Comparison of ENCODE assay signal across 11 mouse cellular contexts in the genomic region with DNA sequence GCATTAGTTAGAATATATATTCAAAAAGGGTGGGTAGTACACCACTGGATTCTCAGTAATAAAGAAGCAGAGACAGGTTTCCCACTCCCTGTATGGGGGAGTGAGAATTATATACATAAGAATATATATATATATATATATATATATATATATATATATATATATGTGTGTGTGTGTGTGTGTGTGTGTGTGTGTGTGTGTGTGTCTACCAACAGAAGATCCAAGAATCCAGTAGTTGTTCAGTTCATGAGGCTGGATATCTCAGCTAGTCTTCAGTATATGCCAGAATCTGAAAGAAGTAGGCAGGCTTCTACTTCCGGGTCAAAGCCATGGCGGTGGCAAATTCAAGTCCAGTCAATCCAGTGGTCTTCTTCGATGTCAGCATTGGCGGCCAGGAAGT. TPM values are rescaled to one million over a fixed set of nuclear protein-coding genes. Genes with fewer than 3 reads are reported as not detected.
DNase-seq lines count a peak whose midpoint lies in the region; ATAC-seq and TF ChIP-seq lines count a peak whose summit lies in the region.
"Not testable (repeated sequence)": the region's sequence is repeated elsewhere in the genome, so short reads cannot be mapped to it uniquely, and the experiment has no call there.
"Had no signal": no experiment of that assay in that cellular context is flagged by ENCODE, and none has a peak within 500 bp of the region (broad histone marks: within the 10 kb centered on the region; RNA-seq: fewer than 3 reads in every experiment).

A gene (plus strand): TSS at position 301 of the 400 bp plus-strand sequence.

- not testable (repeated sequence) for TF ChIP-seq CTCF in Patski (IDR thresholded peaks at IDR 0.05)

- not testable (repeated sequence) for ATAC-seq in Patski

- H3K27me3 ChIP-seq in Patski = not testable (repeated sequence)

- intact Hi-C loops in left cerebral cortex, postnatal 4 days (cut with DNase I) = not testable (repeated sequence)

- POLR2A ChIA-PET in Patski (lab: Charles Lee) = not testable (repeated sequence)

- CTCF ChIA-PET in Patski (lab: Charles Lee) = not testable (repeated sequence)

- in situ Hi-C loops in Patski (cut with MboI; ENCODE audit: low pct_unique_long_range_greater_than_20kb) = not testable (repeated sequence)

- DNase-seq in Patski (ENCODE audit: low read depth, low spot score); adrenal gland, postnatal 10 days; adrenal gland, postnatal 4 days (ENCODE audit: low spot score in 2 of 2); layer of hippocampus, adult 18-20 months (ENCODE audit: low spot score in 2 of 2); left cerebral cortex, adult 8-10 months (ENCODE audit: low spot score in 2 of 2); left cerebral cortex, postnatal 4 days: not testable (repeated sequence)

RNA-seq across cellular contexts. Expression of the gene that starts here (rescaled TPM):
- 19.7 TPM for polyA plus RNA-seq in Patski (2021)
- 10 to 100 TPM; 12.7 to 13.6 TPM for total RNA-seq in adrenal gland, postnatal 10 days (2021)
- total RNA-seq in adrenal gland, postnatal 4 days (2021) = 10 to 100 TPM; 18.9 to 19.6 TPM
- total RNA-seq in layer of hippocampus, adult 18-20 months (2021) = 10 to 100 TPM; 10.7 to 14.8 TPM
- total RNA-seq in left cerebral cortex, adult 8-10 months (2022) = 10 to 100 TPM in 3 of 4 experiments, 1 to 10 TPM in 1; 9.8 to 14.9 (median 12.7) TPM
- 10 to 100 TPM; 13.9 to 14.0 TPM for total RNA-seq in left cerebral cortex, postnatal 4 days (2021)
- total RNA-seq: forebrain, postnatal 0 days; hindbrain, postnatal 0 days had no signal
- polyA plus RNA-seq: embryonic facial prominence, embryonic 14.5 days; forebrain, postnatal 0 days; heart, embryonic 11.5 days; intestine, embryonic 14.5 days had no signal
